Mouse (Mus musculus): ENCODE data around the gene Ttpal.
A peak's percentile ranks its signal among the peaks of the same experiment; 100 is the strongest.
"Not testable (repeated sequence)": the region's sequence is repeated elsewhere in the genome, so short reads cannot be mapped to it uniquely, and the experiment has no call there.

The Ttpal gene

DNA sequence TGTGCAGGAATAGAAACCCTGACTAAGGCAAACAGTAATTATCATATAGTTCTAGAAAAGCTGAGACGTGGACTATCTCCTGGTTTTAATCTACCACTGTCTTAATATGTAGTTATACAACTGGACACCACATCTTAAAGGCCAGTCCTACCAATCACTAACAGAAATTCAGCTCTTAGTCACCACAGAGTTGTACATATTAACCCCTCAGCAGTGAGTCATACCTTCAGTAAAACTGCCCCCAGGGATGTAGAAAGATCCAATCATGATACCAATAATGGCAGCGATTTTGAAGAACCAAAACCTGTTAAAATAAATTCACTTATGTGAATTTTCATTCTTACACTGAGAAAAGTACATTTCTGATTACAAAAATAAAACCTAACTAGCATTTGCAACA, 32.1 kb downstream of the Ttpal start:
- no peak for DNase-seq

DNA sequence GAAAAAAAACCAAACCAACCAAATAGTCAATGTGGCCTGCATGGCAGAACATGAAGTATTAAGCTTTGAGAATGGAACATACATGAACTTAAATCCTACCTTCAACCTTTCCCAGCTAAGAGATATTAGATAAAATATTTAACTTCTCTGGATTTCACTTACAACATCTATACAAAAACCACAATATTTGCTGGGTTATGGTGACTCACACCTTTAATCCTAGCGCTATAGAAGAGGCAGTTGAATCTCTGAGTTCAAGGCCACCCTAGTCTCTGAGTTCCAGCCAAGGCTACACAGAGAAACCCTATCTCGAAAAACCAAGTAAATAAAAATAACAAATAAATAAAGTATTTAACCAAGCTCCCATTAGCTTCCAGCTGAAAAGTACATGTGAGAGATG, 33.9 kb downstream of the Ttpal start:
- no peak for DNase-seq

DNA sequence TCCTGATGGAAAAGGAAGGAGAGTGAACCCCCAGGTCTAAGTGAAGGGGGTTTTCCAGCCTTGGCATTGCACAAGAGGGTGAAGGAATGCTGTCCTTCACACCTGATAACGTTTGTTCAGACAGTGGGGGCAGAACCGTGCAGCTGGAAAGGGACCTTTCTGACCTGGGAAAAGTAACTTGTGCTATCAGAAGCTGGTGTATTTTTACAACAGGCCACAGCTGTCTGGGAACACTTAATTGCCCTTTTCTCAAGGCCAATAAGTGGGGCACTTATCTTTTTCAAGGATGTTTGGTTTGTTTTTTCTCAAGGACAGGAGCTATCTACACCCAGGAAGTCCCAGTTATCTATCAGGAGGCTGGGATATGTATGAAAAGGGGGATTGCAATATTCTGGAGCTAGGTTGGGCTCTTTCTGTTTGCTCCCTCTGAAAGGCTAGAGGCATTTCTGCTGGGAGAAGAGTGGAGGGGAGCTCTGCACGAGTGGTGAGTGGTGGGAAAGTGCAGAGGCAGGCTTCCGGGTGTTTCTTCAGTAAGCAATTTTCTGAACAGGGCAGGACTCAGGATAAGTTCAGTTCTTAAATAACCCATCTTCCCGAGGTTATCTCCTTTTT, 35.6 kb downstream of the Ttpal start:
- no peak for DNase-seq

DNA sequence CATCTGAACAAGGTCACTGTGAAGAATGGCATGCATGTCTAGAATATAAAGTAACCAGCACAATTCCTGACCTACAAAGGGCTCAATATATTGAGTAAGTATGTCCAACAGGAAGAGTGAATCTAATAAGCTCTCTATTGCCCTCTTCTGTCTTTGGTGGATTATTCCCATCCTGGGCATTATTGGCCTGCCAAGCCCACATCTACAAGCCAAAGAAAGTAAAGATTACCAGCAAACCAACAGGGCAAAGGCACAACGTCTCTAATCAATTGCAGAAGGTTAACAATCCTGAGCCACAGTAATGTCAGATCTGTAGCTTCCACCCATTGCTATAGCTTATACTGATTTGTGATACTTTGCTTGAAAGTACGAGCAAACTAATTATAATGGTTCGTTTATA, 38.4 kb downstream of the Ttpal start:
- no peak for DNase-seq

DNA sequence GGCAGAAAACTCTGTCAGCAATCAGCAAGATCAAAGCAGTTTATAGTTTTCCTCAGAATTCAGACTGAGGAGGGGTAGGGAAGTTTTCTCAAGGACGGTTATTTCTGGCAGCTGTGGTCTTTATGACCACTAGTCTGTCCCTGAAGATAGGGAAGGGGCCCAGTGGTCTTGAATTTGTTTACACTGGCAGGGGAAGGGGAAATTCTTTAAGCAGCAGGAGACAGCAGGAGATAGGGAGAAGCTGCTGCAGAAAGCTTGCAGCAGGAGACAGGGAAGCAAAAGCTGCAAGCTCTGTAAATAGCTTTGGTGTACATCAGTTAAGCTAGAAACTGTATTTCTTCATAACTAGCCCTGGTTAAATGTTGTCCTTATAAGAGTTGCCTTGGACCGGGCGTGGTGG, 39.6 kb downstream of the Ttpal start:
- DNase-seq, result no peak

DNA sequence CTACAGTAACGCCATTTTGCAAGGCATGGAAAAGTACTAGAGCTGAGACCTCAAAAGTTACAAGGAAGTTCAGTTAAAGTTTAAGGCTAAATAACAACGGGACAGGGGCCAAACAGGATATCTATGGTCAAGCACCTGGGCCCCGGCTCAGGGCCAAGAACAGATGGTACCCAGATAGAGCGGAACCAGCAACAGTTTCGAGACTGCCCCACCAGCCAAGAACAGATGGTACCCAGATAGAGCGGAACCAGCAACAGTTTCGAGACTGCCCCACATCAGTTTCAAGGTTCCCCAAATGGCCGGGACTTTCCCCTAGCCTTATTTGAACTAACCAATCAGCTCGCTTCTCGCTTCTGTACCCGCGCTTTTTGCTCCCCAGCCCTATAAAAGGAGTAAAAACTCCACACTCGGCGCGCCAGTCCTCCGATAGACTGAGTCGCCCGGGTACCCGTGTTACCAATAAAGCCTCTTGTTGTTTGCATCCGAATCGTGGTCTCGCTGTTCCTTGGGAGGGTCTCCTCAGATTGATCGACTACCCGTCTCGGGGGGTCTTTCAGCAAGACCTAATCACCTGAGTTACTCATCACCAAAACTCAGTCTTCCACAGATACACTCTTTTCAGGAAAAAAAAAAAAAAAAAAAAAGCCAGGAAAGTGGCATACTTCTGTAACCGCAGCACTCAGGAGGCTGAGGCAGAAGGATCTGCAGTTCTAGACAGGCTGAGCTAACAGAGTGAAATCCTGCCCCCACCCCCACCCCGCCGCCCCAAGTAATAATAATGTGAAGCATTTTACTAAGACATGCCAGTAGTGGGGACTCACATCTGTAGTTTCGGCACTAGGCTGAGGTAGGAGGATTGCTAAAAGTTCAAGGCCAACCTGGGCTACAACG, 40.8 kb downstream of the Ttpal start:
- peak; percentile 80 for DNase-seq

DNA sequence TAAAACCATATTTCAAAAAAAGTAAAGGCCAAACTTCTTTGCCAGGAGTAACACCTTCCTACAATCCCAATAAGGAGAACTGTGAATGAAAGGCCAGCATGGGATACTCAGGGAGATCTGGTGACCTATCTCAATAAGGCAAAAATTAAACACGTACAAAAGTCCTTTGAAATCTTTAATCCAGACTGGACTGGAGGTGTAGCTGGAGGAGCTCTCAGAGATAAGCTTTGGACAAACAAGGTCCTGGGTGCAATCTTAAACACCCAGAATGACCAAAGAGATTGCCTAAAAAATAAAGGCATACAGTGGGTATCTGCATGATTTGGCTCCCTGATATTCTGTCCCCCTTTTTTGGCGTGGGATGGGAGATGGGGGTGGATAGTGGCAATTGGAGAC, 41.5 kb downstream of the Ttpal start:
- no peak for DNase-seq

DNA sequence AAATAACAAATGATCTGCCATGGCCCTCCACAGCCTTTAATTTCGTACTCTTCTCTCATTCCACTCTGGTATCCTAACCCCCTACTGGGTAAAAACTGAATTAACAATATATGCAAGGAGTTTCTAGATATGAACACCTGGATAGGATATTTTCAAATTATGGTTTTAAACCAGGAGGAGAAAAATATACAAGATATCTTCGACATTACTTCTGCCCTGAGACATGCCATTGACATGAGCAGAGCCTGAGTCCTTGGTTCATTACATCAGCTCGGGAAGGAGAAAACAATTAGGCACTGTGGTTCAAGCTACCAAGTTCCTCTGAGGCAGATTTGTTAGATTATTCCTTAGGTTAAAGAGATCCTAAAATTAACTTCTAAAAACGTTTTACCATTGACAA, 41.9 kb downstream of the Ttpal start:
- DNase-seq, result no peak

DNA sequence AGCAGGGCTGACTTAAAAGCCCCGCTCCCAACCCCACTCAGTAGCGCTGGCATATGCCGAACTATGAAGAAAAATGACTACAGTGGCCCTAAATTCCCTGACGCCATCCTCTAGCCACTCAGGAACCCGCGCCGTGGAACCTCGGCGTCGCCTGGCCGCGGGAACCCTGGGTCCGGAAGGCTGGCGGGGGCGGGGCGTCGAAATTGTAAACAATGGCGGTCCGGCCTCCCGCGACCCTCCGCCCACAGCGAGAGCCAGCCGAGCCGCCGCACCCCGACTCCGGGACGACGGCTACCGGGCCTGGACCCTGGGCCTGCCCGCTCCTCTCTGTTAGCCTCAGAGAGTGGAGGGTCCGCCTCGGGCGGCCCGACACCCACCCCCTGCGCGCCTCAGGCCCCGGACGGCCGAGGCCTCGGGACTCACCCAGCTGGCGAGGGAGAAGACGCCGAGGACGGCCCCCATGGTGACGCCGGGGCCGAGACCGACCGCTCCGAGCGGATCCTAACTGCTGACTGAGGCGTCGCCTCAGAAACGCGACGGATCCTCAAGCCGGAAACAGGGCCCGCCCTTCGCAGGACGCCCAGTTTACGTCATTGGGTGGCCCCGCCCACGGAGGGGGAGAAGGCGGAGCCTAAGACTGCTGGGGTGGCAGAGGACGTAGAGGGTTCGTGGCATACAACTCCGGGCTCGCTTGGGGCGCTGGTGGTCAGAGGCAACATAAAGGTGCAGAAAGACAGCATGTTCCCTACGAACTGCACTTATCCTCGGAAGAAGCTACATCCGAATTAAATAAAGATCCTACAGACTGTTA, 42.7 kb downstream of the Ttpal start, which contains the start of gene Serinc3:
TSS of gene Serinc3 (minus strand) at position 557 of the 811 bp plus-strand sequence.
- peak; percentile 98 for DNase-seq

DNA sequence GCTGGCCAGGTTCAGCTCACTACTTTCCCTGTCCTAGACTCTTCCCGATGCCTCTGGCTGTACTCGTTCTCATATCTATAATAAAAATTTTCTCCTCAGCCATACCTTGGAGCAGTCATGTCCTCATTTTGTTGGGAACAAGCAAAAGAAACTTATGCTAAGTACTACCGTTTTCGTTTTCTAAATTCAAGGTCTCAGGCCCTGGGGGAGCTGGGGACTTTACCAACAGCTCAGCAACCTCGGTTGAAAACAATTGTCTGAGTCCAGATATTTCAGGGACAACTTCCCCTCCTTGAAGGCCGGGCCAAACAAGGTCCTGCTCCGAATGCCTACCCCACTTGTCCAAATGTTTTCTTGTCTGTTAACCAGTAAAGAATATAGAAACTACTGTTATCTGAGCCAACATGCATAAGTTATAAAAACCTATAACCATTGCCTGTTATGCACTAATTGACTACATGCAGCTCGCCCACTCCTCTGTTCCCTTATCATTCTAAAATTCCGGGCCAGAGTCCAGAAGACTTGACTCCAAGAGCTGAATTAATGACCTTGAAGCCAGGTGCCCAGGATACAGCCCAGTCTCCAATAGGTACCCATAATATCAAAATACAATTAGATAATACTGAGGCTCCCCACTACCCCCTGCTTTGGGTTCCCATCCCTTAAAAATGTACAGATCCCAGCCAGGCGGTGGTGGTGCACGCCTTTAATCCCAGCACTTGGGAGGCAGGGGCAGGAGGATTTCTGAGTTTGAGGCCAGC, 43.8 kb downstream of the Ttpal start:
- peak; percentile 35 for DNase-seq

DNA sequence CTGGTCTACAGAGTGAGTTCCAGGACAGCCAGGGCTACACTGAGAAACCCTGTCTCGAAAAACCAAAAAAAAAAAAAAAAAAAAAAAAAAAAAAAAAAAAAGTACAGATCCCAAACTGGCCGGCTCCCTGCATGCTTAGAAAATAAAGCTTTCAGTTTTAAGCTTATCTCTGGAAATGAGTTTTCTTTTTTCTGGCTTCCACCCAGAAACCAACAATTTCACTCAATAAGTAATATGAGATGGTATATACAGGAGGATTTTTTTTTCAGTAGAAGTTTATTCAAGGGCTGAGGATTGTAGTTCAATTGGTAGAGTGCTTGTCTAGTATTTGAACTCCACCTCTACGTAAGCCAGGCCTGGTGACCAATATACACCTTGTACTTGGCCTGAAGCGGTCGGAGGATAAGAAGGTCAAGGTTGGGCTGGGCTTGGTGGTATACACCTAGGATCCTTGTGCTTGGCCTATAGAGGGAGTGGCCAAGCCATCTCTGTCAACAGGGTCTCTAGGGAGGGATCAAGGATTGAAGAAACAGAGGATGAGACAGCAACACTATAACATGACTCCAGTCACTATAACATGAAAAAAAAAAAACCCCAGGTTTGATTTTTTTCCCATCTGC, 44.5 kb downstream of the Ttpal start:
- DNase-seq, result no peak

DNA sequence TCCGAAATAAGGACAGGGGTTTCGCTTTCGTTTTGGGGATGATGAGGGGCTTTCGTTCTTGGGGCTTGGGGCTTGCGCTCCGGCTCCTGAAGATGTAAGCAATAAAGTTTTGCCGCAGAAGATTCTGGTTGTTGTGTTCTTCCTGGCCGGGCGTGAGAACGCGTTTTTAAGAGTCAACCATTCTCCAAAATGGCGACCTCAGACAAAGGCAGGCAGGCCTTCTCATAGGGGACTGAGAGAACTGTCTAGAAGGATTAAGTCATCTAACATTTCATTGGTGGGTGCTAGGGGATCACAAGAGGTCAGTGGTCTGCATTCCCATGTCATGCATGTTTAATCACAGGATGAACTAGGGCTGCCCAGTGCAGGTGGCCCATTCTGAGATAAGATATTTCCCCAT, 53.6 kb downstream of the Ttpal start:
- not testable (repeated sequence) for DNase-seq

DNA sequence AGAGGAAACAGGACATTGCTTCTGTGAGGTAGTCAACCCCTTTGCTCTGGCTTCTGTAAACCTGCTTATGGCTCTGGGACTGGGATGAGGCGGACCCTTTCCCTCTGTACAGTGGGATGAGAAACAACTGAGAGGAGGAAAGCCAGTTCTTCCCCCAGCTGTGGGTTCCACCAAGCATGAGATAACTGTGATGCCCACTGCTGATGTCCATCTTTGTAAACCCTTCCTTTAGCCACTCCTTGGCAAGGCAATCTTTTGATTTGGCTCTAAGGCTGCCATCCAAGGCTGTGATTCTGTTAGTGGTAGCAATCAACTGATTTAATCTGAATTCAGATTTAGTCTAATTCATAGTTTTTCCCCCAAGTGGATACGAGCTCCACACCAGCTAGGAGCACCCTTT, 55.4 kb downstream of the Ttpal start:
- no peak for DNase-seq

DNA sequence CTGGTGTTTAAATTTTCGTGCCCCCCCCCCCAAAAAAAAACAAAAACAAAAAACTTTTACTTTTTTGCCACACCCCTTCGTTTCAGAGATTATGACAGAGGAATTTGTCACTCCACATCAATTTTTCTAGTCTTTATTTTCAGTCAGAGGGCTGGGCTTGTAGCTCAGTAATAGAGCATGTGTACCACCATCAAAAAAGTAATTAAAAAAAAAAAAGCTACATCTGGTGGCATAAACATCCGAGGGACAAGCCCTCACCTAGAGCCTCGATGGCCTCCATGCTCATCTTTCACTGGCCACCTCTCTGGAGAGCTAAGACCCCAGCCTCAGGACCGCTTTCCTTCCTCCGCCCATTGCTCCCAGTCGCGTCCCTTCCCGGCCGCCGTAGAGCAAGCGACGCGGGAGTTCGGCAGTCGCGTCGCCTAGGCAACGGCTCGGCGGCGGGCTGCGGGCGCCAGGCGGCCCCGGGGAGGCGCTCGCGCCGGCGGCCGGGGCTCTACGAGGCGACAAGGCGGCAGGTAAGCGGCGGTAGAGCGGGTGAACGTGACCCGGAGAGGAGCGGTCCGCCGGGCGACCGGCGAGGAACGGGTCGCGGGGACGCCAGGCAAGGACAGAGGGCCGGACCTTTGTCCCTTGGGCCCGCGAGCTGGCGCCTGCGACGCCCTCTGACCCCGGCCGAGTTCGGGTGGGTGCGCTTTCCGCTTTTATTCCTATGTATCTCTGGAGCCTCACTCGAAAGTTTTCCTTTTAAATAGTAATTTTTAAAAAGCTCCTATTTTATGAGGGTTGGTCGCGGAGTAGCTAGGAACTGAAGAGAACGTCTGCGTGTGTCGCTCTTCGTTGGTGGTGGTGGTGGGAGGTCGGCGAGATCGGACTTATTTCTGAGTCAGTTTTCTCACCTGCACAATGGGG, 56.1 kb downstream of the Ttpal start, which contains the start of gene Pkig:
TSS of gene Pkig (plus strand) at position 412 of the 912 bp plus-strand sequence.
- peak; percentile 86 for DNase-seq

DNA sequence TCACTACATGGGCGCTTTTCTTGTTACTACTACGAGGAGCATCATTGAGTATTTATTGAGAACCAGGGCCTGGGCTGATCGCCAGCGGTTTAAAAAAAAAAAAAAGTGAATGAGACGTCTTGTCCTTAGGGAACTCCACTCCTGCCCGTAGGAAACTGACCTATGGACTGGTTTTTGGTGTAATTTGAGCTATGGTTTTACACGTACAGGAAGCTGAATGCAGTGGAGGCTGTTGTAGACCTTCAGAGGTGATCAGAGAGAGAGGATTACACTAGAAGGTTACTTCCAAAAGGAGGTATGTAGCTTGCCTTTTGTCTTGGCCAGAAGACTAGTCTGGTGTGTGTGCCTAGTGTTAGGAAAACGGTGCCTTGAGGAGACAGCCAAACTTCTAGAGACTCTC, 56.8 kb downstream of the Ttpal start:
- DNase-seq, result peak; percentile 59

DNA sequence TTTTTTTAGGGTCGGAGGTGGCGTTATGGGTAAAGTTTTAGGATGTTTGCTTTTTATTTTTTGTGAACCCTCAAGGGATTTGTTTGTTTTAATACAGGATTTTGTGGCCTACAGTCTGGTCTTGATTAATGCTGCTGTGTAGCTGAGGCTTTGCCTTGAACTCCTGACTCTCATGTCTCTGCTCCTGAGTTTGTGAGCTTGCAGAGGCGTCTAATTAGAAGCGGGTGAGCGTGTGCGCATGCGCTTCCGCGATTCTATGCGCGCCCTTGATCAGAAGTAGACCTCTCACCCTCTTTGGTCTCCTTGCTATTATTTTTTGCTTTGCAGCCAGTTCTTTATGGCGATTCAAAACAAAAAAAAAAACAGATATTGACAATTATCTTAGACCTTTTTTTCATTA, 57.3 kb downstream of the Ttpal start:
- no peak for DNase-seq

DNA sequence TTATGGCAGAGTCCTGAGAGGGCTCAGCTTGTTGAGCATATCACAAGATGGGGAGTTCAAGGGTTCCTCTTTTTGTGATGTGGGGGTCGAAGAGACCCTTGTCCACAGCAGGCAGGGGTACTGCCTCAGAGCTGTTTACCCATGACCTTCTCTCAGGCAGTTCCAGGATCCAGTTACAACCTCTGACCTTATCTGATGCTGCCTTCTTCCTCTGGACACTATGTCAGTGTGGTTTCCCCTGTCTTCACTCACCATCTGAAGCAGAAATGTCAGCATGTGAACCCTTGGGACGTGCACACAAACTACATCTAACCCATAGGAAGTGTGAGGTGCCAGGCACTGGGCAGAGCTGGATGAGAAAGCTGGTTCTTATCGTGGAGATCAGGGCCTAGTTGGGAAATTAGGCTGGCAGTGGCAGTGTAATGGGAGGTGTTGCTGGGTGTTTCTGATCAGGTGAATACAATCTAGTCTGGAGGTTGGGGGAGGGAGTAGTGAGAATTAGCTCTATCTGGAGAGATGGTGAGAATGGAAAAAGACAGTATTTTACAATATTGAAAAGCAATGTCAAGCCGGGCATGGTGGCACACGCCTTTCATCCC, 58.1 kb downstream of the Ttpal start:
- no peak for DNase-seq

DNA sequence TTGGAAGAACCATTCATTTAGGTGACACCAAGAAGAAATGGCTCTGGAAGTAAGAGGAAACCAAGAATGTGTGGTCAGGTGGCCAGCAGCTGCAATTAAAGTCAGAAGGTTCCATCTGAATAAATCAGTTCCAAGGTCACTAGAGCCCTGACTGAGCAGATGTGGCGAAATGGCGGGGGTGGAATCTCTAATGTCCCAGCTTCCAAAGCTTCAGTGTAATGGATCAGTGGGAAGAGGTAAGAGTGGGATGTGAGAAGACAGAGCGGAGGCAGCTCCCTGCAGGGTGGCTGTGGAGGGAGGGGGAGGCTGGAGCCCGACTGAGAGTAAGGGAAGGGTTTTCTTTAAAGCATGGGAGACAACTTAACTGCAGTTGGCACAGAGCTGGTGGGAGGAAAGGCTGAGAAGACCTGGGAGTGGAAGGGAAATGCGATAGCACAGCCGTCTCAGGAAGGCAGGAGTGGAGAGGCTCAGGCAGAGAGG, 59.3 kb downstream of the Ttpal start:
- DNase-seq, result no peak

DNA sequence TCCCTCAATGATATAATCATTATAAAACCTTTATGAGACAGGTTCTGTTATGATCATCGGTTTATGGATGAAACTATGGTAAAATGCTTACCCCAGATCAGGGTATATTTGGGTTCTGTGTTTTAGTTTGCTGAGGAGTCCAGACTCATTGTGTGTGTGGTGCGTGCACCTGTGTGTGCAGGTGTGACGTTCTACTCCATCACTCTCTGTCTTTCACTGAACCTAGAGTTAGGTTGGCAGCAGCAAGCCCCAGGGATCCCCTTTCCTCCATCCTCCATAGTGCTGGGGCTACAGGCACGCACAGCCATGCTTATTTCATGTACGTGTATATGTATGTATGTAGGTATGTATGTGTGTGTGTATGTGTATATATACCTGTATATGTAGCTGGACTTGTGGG, 60.0 kb downstream of the Ttpal start:
- DNase-seq, result no peak

DNA sequence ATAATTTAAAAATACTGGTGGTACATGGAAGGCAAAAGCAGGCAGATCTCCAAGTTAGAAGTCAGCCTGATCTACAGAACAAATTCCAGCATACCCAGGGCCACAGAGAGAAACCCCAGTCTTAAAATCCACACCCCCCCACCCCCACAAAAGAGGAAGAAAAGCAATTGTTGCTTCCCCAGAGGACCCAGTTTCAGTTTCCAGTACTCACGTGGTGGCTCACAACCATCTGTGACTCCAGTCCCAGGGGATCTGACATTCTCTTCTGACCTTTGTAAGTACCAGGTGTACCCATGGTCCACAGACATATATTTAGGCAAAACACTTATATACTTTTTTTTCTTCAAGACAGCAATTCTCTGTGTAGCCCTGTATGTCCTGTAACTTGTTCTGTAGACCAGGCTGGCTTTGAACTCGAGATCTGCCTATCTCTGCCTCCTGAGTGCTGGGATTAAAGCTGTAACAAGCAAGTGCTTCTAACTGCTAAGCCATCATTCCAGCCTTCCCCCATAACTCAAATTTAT, 60.6 kb downstream of the Ttpal start:
- DNase-seq, result no peak

All from cerebellum, adult 9-11 months (tissue).